Comparison of ENCODE assay signal across 10 mouse cellular contexts in the genomic region with DNA sequence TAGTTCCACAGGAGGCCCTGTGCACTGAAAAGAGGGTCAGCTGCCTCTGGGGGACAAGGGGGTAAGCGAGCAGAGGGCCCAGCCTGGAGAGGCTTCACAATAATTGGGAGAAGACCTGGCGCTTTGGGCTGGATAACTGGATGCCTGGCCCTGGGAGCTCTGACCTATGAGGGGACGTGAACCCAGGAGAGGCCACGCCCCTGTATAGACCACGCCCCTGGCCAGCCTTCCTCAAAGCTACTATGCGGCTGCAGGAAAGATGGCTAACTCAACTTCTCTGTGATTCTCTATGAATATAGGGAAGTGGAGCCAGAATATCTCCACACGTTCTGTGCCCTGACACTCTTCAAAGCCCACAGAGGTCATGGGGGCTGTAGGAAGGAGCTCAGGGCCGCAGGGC. TPM values are rescaled to one million over a fixed set of nuclear protein-coding genes. Genes with fewer than 3 reads are reported as not detected.
A peak's percentile ranks its signal among the peaks of the same experiment; 100 is the strongest.
DNase-seq lines count a peak whose midpoint lies in the region; ATAC-seq lines count a peak whose summit lies in the region.
"Had no signal": no experiment of that assay in that cellular context is flagged by ENCODE, and none has a peak within 500 bp of the region (broad histone marks: within the 10 kb centered on the region; RNA-seq: fewer than 3 reads in every experiment).

No protein-coding gene starts in this region.

- peaks cover 28% of the 10 kb centered on the region for H3K4me1 ChIP-seq in forebrain, embryonic 12.5 days
- H3K4me1 ChIP-seq in forebrain, embryonic 14.5 days (ENCODE audit: control insufficient read depth, insufficient read depth, low read length): peaks cover 5% of the 10 kb centered on the region; the same call in 1 of the 2 replicates
- H3K4me1 ChIP-seq in embryonic facial prominence, embryonic 11.5 days (ENCODE audit: control insufficient read depth, insufficient read depth, low read length): peaks cover 11% of the 10 kb centered on the region

- no peak overlapping the region; the same call in 1 of the 2 replicates for H3K4me2 ChIP-seq in forebrain, embryonic 12.5 days
- no peak overlapping the region for H3K4me2 ChIP-seq in forebrain, embryonic 14.5 days (ENCODE audit: low read length)
- no peak overlapping the region for H3K4me2 ChIP-seq in embryonic facial prominence, embryonic 11.5 days (ENCODE audit: low read depth, low read length)
- H3K4me2 ChIP-seq: neural tube, embryonic 12.5 days had no signal

- no peak overlapping the region for H3K27ac ChIP-seq in forebrain, embryonic 12.5 days
- H3K27ac ChIP-seq in forebrain, embryonic 14.5 days (ENCODE audit: low read depth, low read length): no peak overlapping the region
- no peak overlapping the region for H3K27ac ChIP-seq in embryonic facial prominence, embryonic 11.5 days (replicated peaks; ENCODE audit: low read depth, low read length)
- H3K27ac ChIP-seq: neural tube, embryonic 12.5 days had no signal

- no peaks in the 10 kb centered on the region for H3K9me3 ChIP-seq in forebrain, embryonic 12.5 days
- no peaks in the 10 kb centered on the region for H3K9me3 ChIP-seq in forebrain, embryonic 14.5 days (replicated peaks; ENCODE audit: control insufficient read depth, low read length)
- H3K9me3 ChIP-seq in embryonic facial prominence, embryonic 11.5 days (replicated peaks; ENCODE audit: control insufficient read depth, low read length): no peaks in the 10 kb centered on the region
- H3K9me3 ChIP-seq: neural tube, embryonic 12.5 days had no signal

- ATAC-seq in forebrain, embryonic 12.5 days (ENCODE audit: low FRiP score): 0 out of 2 replicates have a peak, but pooled peaks have one; percentile 42
- no peak for ATAC-seq in forebrain, embryonic 14.5 days
- ATAC-seq in embryonic facial prominence, embryonic 11.5 days (replicated peaks; ENCODE audit: insufficient number of reproducible peaks, low FRiP score, low TSS enrichment, low read depth): 0 out of 2 replicates have a peak, but pooled peaks have one; percentile 42
- no peak for ATAC-seq in frontal cortex, adult (ENCODE audit: low TSS enrichment)

- H3K4me3 ChIP-seq in forebrain, embryonic 12.5 days (replicated peaks): no peak overlapping the region
- H3K4me3 ChIP-seq in forebrain, embryonic 14.5 days (ENCODE audit: low read depth, low read length): no peak overlapping the region
- H3K4me3 ChIP-seq in embryonic facial prominence, embryonic 11.5 days (ENCODE audit: low read depth, low read length): no peak overlapping the region
- H3K4me3 ChIP-seq: neural tube, embryonic 12.5 days had no signal

- H3K36me3 ChIP-seq in forebrain, embryonic 12.5 days (replicated peaks): no peaks in the 10 kb centered on the region
- no peaks in the 10 kb centered on the region for H3K36me3 ChIP-seq in forebrain, embryonic 14.5 days (ENCODE audit: control insufficient read depth, insufficient read depth, low read length)
- no peaks in the 10 kb centered on the region for H3K36me3 ChIP-seq in embryonic facial prominence, embryonic 11.5 days (replicated peaks; ENCODE audit: control insufficient read depth, insufficient read depth, low read depth, low read length)
- H3K36me3 ChIP-seq: neural tube, embryonic 12.5 days had no signal

- DNase-seq in forebrain, embryonic 14.5 days (ENCODE audit: low spot score): no peak
- DNase-seq in lung, postnatal 10 days: peak; percentile 55
- DNase-seq in lung, adult 18-20 months: no peak
- DNase-seq in embryonic facial prominence, embryonic 11.5 days (ENCODE audit: low spot score): peak; percentile 80
- peak; percentile 82 for DNase-seq in retina, embryonic 14.5 days (ENCODE audit: low spot score)
- no peak for DNase-seq in left cerebral cortex, adult 8-10 months (ENCODE audit: low spot score in 2 of 2)
- DNase-seq: cerebellum, adult 2 months had no signal

- H3K9ac ChIP-seq in forebrain, embryonic 12.5 days: no peak overlapping the region
- H3K9ac ChIP-seq in forebrain, embryonic 14.5 days (ENCODE audit: low read length): no peak overlapping the region
- no peak overlapping the region; the same call in 1 of the 2 replicates for H3K9ac ChIP-seq in embryonic facial prominence, embryonic 11.5 days (replicated peaks; ENCODE audit: low read length)
- H3K9ac ChIP-seq: neural tube, embryonic 12.5 days had no signal

- no peaks in the 10 kb centered on the region; the same call in none of the 2 replicates for H3K27me3 ChIP-seq in forebrain, embryonic 12.5 days
- H3K27me3 ChIP-seq in forebrain, embryonic 14.5 days (replicated peaks; ENCODE audit: control insufficient read depth, insufficient read depth, low read length): no peaks in the 10 kb centered on the region
- H3K27me3 ChIP-seq in embryonic facial prominence, embryonic 11.5 days (ENCODE audit: control insufficient read depth, insufficient read depth, low read length): no peaks in the 10 kb centered on the region
- H3K27me3 ChIP-seq: neural tube, embryonic 12.5 days had no signal

- 7% methylated on average over 8 of the region's 8 CpGs for WGBS in forebrain, embryonic 12.5 days
- 9% methylated on average over 8 of the region's 8 CpGs for WGBS in forebrain, embryonic 14.5 days
- whole genome bisulfite sequencing in embryonic facial prominence, embryonic 11.5 days: 7% methylated on average over 8 of the region's 8 CpGs

RNA-seq across cellular contexts. Expression of a gene that starts 24.5 kb away (rescaled TPM):
- polyA plus RNA-seq in forebrain, embryonic 12.5 days (2016; fragmentation: Nextera tagmentation; extraction: Ambion mirVana): 16.7 and 18.2 TPM in 2 replicates
- polyA plus RNA-seq in forebrain, embryonic 14.5 days (2014; fragmentation: Nextera tagmentation; extraction: Ambion mirVana): 22.2 and 25.5 TPM in 2 replicates
- 16.4 and 19.1 TPM in 2 replicates for polyA plus RNA-seq in embryonic facial prominence, embryonic 11.5 days (2014; fragmentation: Nextera tagmentation; extraction: Ambion mirVana)
- 10 to 100 TPM; 10.3 to 13.1 (median 11.6) TPM for total RNA-seq in left cerebral cortex, adult 8-10 months (2022)

Comparison
In these comparisons a context has a peak if more than half of its experiments do, and no peak if none do; other contexts are left out.
1. ATAC-seq: peak in forebrain, embryonic 12.5 days (single experiment) and embryonic facial prominence, embryonic 11.5 days (single experiment); none in forebrain, embryonic 14.5 days (single experiment) and frontal cortex, adult (single experiment).
2. DNase-seq: peak in lung, postnatal 10 days (single experiment), embryonic facial prominence, embryonic 11.5 days (single experiment) and retina, embryonic 14.5 days (single experiment); none in forebrain, embryonic 14.5 days (single experiment), lung, adult 18-20 months (0 of 2) and left cerebral cortex, adult 8-10 months (0 of 2).